Mouse (Mus musculus) lung, postnatal 14 days (tissue): ENCODE results near the gene Foxk1.
A peak's percentile ranks its signal among the peaks of the same experiment; 100 is the strongest.

Experiments used
- DNase-seq: peaks from one replicate; pipeline ENCODE4 v3.0.0; 2021

Gene Foxk1

GRCm38 (mm10) chr5:142421886-142422285 lies 20.6 kb downstream of the Foxk1 start:
- no peak for DNase-seq

- DNase-seq, result no peak
Measured at GRCm38 (mm10) chr5:142423141-142423540, 21.8 kb downstream of the Foxk1 start.

DNA sequence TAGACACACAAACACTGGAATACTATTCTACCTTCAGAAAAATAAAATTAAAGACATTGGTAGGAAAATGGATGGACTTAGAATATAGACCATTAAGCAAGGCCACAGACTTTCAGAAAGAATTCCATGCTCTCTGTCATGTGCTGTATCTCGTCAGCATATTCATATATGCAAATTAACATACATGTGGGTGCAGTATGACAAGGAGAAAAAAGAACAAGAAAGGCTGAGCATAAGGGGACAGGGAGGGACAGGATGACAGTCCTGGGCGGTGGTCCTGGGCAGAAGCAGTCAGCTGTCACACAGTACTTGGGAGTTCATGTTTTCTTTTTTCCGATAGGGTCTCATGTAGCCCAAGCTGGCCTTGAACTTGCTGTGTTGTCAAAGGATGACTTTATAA lies 22.4 kb downstream of the Foxk1 start:
- DNase-seq, result no peak

DNA sequence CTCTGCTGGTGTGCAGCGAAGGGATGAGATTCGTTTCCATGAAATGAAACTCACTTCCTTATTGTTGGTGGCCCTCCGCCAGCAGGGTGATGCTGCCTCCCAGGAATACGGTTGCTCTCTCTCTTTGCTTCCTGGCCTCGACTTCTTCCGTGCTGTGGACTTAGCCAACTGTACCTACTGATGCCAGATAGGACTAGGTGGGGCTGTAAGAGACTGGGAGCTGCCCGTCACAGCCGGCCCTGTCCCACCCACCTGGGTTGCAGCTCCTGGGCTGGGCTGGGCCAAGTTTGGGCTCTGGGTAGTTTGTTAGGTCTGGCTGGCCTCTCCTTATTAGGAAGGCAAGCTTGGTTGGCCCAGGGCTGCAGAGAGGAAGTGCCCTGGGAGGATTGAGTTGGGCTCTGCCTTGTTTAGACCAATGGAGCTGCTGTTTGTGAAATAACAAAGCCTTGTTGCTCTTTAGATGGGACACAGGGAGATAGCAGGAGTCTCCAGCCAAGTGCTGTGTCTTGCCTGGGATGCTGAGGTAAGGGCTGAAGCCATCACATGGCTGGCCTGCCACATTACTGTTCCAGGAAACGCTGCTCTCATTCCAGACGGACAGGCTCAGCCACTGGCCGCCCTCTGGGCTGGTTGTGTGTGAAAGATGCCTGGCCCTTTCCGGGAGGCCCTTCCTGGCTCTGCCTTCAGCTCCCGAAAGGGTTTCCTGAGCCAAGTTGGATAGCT lies 23.5 kb downstream of the Foxk1 start:
- DNase-seq, result peak; percentile 75

GRCm38 (mm10) chr5:142426476-142426875 lies 25.2 kb downstream of the Foxk1 start:
- DNase-seq, result no peak

DNA sequence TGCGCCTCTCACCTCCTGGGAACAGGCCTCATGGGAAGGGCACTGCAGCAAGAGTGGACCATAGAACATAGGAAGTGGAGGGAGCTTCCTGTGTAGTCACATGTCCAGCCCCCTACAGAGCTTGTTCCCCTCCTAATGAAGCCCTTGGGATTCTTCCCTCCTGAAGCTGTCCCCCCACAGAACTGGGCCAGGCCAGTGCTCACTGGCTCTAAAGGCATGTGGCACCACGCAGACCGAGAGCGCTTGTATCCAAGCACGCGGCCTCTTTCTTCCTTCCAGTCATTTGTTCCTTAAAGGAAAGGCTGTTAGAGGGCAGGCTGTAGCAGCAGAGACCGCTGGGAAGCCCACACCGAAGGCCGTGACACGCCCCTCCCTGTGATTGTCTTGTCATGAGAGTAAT lies 26.6 kb downstream of the Foxk1 start:
- no peak for DNase-seq

DNA sequence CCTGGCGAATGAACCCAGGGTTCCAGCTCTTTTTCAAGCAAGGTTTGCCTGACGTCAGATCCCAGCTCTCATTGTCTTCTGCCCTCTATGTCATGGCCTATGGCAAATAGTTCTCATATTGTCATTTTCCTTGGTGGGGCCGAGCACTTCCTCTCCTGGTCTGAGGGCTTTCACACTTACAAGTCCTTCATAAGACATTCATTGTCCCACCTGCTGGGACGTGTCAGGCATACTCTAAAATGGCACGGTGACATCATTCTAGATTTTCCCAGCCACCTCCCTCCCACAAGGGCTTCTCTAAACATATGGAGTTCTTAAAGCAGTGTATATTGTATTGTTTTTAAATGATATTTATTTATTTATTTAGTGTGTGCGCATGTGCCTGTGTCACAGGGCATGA lies 27.4 kb downstream of the Foxk1 start:
- DNase-seq, result no peak

- DNase-seq, result no peak
Measured at GRCm38 (mm10) chr5:142431029-142431428, 29.7 kb downstream of the Foxk1 start.

DNA sequence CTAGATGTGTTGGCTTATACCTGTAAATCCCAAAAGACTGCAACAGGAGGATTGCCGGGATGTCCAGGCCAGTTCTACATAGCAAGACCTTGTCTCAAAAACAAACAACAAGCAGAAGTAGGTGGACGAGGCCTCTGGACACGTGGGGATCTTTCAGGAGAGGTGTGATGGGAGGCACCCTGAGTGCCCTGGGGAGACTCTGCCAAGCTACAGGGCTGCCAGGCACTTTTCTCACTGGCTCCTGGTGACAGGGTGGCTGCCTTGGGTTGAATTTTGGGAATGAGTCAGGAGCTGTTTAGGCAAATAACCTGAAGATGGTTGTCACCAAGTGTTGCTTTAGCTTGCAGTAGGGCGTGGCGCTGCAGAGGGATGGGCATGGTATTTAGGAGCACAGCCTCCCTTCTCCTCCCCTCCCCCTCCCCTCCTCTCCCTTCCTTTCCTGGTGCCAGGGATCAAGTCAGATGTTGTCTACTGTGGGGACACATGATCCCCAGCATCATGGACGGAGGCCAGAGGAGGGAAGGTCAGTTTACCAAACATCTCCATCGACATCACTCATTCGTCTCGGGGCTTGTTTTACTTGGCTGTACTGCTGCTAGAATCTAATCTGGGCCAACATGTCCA lies 30.6 kb downstream of the Foxk1 start:
- peak; percentile 62 for DNase-seq

DNA sequence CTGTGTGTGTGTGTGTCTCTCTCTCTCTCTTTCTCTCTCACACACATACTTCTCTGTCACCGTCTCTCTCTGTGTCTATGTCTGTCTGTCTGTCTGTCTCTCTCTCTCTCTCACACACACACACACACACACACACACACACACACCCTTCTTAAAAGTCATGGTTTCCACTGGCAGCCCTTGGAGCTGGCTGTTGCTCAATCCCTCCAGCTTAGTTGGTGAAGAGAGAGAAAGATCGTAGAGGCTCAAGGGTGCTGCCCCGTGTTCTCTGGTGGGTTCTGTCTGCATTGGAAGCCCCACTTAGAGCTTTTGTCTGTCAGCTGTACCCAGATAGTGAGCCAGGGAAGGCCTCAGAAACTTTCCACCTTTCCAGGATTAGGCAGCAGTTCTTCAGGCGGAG lies 31.4 kb downstream of the Foxk1 start:
- DNase-seq, result no peak

- DNase-seq, result no peak
Measured at GRCm38 (mm10) chr5:142434052-142434451, 32.8 kb downstream of the Foxk1 start.

GRCm38 (mm10) chr5:142435736-142436135 lies 34.4 kb downstream of the Foxk1 start:
- DNase-seq, result no peak

GRCm38 (mm10) chr5:142438380-142438938 lies 37.2 kb downstream of the Foxk1 start:
- no peak for DNase-seq

- DNase-seq, result no peak
Measured at GRCm38 (mm10) chr5:142439911-142440432, 38.7 kb downstream of the Foxk1 start.

DNA sequence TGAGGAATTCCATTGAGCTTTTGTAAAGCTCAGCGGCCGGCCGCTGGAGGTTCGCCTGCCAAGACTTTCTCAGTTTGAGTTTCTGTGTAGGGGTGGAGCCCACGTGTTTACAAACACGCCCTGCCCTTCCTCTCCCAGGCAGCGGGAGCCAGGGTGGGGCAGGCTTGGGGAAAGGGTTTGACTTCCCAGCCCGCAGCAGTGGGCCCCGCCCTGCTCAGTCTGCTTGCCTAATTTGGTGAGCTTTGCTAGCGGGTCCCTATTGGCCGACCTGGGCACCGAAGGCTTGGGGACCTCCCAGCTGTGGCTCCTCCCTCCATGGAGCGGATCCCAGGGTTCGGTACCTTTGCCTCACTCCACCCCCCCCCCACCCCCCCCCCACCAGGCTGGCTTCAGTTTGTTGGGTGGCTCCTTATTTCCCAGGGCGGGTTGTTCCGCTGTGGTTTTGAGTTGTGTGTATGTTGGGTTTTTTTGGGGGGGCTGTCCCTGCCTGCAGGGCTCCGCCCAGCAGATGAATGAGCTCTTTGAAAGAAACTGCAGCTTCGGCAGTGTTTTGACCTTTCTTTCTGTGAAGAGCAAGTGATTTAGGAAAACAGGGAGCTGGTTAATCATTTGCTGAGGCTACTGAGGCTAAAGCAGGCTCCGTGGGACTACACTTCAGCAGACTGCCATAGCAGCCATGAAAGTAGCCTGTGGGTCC lies 39.3 kb downstream of the Foxk1 start:
- DNase-seq, result peak; percentile 93

GRCm38 (mm10) chr5:142441332-142442044 lies 40.2 kb downstream of the Foxk1 start:
- no peak for DNase-seq

GRCm38 (mm10) chr5:142442045-142442440 lies 40.7 kb downstream of the Foxk1 start:
- DNase-seq, result no peak

DNA sequence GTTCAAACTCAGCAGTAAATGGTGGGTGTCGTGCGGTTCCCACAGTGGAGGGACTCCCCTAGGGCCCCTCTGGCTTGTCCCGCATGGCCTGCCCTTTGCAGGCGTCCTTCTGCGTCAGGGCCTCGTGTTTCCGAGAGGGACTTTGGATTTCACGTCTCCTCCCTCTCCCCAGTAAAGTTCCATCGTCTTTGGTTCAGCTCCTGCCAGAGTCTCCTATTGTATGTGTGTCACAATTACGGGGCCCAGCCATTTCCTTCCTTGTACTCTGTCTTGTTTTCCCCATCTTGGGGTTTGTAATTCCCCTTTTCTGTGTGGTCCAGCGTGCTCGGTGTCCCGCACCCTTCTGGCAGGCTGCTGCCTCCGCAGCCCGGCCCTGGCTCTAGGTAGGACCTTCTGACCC lies 42.2 kb downstream of the Foxk1 start:
- DNase-seq, result no peak

GRCm38 (mm10) chr5:142443994-142444393 lies 42.7 kb downstream of the Foxk1 start:
- DNase-seq, result no peak

DNA sequence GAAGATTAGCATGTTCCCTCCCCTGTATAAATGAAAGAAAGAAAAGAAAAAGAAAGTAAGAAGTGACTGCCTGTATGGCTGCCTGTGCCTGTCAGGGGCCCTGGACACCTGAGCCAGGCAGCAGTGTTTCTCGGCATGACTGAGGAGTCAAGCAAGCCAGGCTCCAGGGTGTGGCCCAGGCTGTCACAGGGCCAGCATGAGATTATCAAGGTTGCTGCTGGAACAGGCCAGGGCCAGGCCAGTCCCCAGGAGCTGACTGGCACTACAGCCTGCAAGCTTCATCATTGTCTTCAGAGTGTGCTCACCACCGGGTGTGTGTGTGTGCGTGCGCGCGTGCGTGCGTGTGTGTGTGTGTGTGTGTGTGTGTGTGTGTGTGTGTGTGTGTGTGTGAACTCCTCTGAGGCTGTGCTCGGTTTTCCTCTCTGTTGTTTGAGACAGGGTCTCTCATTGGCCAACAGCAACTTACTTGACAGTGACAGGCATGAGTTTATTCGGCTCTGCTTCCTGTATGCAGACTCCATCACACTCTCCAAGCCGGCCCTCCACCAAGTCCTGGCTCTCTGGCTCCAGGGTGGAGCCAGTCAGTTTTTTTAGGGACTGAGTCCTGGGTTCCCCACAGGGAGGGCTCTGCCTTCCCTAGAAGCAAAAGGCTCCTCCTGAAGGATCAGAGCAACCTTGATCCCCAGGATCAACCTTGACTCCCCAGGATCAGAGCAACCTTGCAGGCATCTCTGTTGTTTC lies 43.7 kb downstream of the Foxk1 start:
- no peak for DNase-seq

DNA sequence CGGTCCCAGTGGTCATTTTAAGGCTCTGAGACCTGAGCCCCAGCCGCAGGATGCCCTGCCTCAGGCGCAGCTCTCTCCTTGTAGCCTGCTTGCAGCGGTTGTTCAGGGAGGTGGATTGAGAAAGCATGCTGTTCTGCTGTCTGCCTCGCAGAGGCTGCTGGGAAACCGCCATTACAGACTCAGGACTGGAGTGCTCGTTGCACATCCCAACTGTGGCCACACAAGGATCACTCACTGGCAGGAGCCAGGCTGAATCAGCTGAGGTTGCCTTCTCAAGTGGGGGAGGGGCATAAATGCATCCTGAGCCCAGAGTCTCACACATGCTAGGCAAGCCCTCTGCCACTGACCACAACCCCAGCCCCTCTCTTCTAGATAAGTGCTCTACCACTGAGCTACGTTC lies 44.4 kb downstream of the Foxk1 start:
- DNase-seq, result no peak

DNA sequence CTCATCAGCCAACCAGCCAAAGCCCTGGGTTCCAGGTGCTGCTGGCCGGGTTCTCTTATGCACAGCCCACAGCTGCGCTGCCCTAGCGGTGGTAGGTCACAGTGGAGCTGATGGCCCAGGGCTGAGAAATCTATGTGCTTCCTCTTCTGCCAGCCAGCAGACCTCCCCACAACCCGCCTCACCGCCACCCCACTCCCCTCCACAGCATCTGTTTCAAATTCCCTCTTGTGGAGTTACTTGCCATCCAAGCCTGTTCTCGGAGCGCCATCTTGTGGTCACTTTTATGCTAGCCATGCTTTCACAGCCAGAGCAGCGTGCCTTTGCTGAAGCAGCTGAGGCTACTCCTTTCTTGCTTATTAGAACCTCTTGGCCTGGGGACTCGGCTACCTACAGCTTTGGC lies 46.8 kb downstream of the Foxk1 start:
- peak; percentile 96 for DNase-seq
